Mouse (Mus musculus): ENCODE data around the gene Klk1.

DNA sequence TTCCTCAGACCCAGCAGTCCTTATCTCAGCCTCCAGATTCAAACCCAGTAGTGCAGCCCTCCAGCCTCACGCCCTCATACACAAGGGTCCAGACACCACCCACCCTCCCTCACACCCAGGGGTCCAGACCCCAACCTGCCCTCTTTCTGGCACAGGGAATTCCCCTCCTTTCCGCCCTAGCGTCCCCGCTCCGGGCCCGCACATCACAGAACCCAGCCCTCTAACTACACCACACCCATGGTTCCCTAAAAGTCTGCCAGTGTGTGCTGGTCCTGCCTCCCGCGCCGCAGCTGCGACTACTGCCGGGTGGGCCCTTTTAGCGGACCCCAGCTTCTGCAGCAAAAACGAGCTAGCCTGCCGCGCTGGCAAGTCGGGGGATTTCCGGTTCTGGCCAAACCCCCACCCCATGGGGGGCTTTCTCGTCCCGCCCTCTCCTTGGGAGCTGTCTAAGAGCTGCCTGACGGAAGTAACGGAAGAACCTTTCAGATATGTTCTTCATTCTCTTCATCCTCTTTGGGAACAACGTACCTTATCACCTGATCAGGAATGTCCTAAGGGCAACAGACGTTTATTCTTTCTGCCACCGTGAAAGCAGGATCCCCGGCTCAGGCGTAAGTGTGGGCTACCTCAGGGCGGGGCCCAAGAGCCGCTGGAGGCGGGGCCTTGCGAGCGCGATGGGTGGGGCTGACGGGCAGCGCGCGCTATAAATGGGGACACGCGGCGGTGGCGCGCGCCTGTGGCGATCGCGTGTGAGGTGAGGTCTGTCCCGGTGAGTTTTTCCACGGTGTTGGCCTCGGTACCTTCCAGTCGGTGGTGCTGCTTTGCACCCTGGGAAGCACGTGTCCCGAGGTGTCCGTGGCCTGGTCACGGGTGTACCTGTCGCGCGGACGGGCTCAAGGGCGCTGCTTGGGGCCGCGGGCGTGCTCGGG lies 21.2 kb downstream of the Klk1 start, which contains the start of the genes 1700028J19Rik and 2410002F23Rik:
- peak; percentile 87 for TF ChIP-seq EP300 (IDR thresholded peaks at IDR 0.05; ENCODE audit: low read depth)
- 0 out of 2 replicates have a peak, but pooled peaks have one; percentile 2 for TF ChIP-seq CTCF (IDR thresholded peaks at IDR 0.05; ENCODE audit: low read depth)

All from liver, postnatal 0 days (tissue).